Mouse (Mus musculus) lung, adult 2 months (tissue): ENCODE measurements around the gene Mrpl38. TPM values are rescaled to one million over a fixed set of nuclear protein-coding genes. Genes with fewer than 3 reads are reported as not detected.
A peak's percentile ranks its signal among the peaks of the same experiment; 100 is the strongest.

ENCODE experiments used
- DNase-seq: peaks from one replicate; pipeline ENCODE4 v3.0.0; 2022
- H3K4me1 ChIP-seq: fragments of 200-500 bp; 2 replicates; pipeline ENCODE4 v1.6.1; 2011; ENCODE audit warnings: low read length; ENCODE audit not compliant: control insufficient read depth, insufficient read depth
- H3K4me3 ChIP-seq: fragments of 200-500 bp; replicated peaks from 2 replicates; pipeline ENCODE3; 2011; ENCODE audit warnings: low read depth, mild to moderate bottlenecking, control low read depth, low read length; ENCODE audit errors: extremely low read depth
- CTCF ChIP-seq: fragments of 200-500 bp; IDR thresholded peaks from 2 replicates; pipeline ENCODE4 v1.5.1; 2011; ENCODE audit warnings: mild to moderate bottlenecking, low read length, control low read depth; ENCODE audit not compliant: insufficient read depth
- POLR2A ChIP-seq: fragments of 200-500 bp; IDR thresholded peaks from 2 replicates; pipeline ENCODE4 v1.6.1; 2011; ENCODE audit warnings: low read depth, mild to moderate bottlenecking, control low read depth, low read length, borderline replicate concordance; ENCODE audit errors: extremely low read depth
- WGBS: fragments of 180-500 bp; shearing (Covaris S2); methylation state at CpG from one replicate; pipeline ENCODE4 v1.1.7; 2018; 5-methylcytosine and 5-hydroxymethylcytosine counted together
- polyA plus RNA-seq: library from polyadenylated mRNA; depleted of rRNA; stranded (reverse); fragments of >200 nt; gene quantifications from 2 replicates; pipeline ENCODE4 v1.2.3, GENCODE M21; 2012

The Mrpl38 gene
- polyA plus RNA-seq, 1 experiment, result 41.3 TPM

- 69% methylated on average over 25 of the region's 25 CpGs for WGBS
- DNase-seq, result peak; percentile 57
Measured at GRCm38 (mm10) chr11:116146294-116146985, 7.8 kb upstream of the Mrpl38 start.

GRCm38 (mm10) chr11:116145481-116146293, 7.0 kb upstream of the Mrpl38 start:
- Histone ChIP-seq H3K4me3 (no peak overlapping the region), H3K4me1 (0 out of 2 replicates have a peak, but pooled peaks cover 2% of the 10 kb centered on the region)
- 66% methylated on average over 18 of the region's 18 CpGs for WGBS
- DNase-seq, result peak; percentile 35
- no peak for TF ChIP-seq CTCF

More at GRCm38 (mm10) chr11:116146294-116146985, 7.8 kb upstream of the Mrpl38 start:
- Histone ChIP-seq H3K4me3 (no peak overlapping the region), H3K4me1 (0 out of 2 replicates have a peak, but pooled peaks cover 2% of the 10 kb centered on the region)
- TF ChIP-seq CTCF (no peak), POLR2A (no peak)

GRCm38 (mm10) chr11:116143468-116143867, 4.8 kb upstream of the Mrpl38 start:
- TF ChIP-seq CTCF (no peak), POLR2A (no peak)
- Histone ChIP-seq H3K4me1 (peaks cover 2% of the 10 kb centered on the region; the same call in 1 of the 2 replicates), H3K4me3 (no peak overlapping the region)
- WGBS, result 86% methylated on average over 3 of the region's 3 CpGs
- DNase-seq, result no peak

GRCm38 (mm10) chr11:116142211-116142991, 3.7 kb upstream of the Mrpl38 start:
- no peak overlapping the region for H3K4me3 ChIP-seq
- TF ChIP-seq POLR2A (no peak), CTCF (no peak)
- 70% methylated on average over 10 of the region's 10 CpGs for WGBS
- no peak for DNase-seq
- H3K4me1 ChIP-seq, result peaks cover 2% of the 10 kb centered on the region; the same call in 1 of the 2 replicates

GRCm38 (mm10) chr11:116138096-116138467, 586 bp downstream of the Mrpl38 start:
- DNase-seq, result no peak
- 1% methylated on average over 20 of the region's 20 CpGs for WGBS

GRCm38 (mm10) chr11:116134171-116134570, 4.5 kb downstream of the Mrpl38 start:
- TF ChIP-seq POLR2A, result no peak
- no peak for TF ChIP-seq CTCF
- Histone ChIP-seq H3K4me1 (peaks cover 15% of the 10 kb centered on the region), H3K4me3 (no peak overlapping the region)
- WGBS, result 88% methylated on average over 10 of the region's 10 CpGs
- no peak for DNase-seq

More at GRCm38 (mm10) chr11:116138096-116138467, 586 bp downstream of the Mrpl38 start:
- no peaks in the 10 kb centered on the region; the same call in 1 of the 2 replicates for H3K4me1 ChIP-seq
- TF ChIP-seq CTCF, result no peak
- no peak for TF ChIP-seq POLR2A
- peak overlapping the region; percentile 86 for H3K4me3 ChIP-seq

- Histone ChIP-seq H3K4me1 (peaks cover 15% of the 10 kb centered on the region), H3K4me3 (no peak overlapping the region)
- WGBS, result 65% methylated on average over 5 of the region's 5 CpGs
- no peak for TF ChIP-seq CTCF
- no peak for TF ChIP-seq POLR2A
- DNase-seq, result no peak
Measured at GRCm38 (mm10) chr11:116133497-116133896, 5.2 kb downstream of the Mrpl38 start.

GRCm38 (mm10) chr11:116132366-116133333, 6.0 kb downstream of the Mrpl38 start:
- 67% methylated on average over 16 of the region's 16 CpGs for WGBS
- Histone ChIP-seq H3K4me1 (peaks cover 18% of the 10 kb centered on the region), H3K4me3 (no peak overlapping the region)
- DNase-seq, result peak; percentile 20
- TF ChIP-seq POLR2A (no peak), CTCF (peak; percentile 30; the same call in 1 of the 2 replicates)
